Mouse (Mus musculus): ENCODE results near the gene Tnfrsf21.
A peak's percentile ranks its signal among the peaks of the same experiment; 100 is the strongest.

Gene Tnfrsf21

GRCm38 (mm10) chr17:43130115-43130869, 113.9 kb downstream of the Tnfrsf21 start:
- DNase-seq (ENCODE audit: low spot score in 2 of 2), result no peak

DNA sequence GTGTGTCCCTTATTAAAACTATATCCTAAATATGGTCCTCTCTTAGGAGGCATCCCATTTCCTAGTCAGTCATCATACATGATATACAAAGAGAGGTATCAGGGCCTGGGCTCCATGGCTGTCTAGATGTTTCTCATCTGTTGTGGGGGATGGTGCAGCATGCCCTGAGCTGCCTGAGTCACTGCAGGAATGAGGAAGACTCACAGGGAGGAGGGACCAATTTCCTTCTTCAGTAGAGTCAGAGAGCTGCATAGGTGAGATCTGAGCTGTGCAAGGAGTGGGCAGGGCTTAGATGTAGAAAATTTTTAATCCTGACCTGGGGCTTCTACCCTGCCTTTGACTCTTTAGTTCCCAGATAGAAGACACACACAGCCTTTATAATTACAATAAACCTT, 114.5 kb downstream of the Tnfrsf21 start:
- no peak for DNase-seq (ENCODE audit: low spot score in 2 of 2)

GRCm38 (mm10) chr17:43132477-43132876, 116.1 kb downstream of the Tnfrsf21 start:
- no peak for DNase-seq (ENCODE audit: low spot score in 2 of 2)

DNA sequence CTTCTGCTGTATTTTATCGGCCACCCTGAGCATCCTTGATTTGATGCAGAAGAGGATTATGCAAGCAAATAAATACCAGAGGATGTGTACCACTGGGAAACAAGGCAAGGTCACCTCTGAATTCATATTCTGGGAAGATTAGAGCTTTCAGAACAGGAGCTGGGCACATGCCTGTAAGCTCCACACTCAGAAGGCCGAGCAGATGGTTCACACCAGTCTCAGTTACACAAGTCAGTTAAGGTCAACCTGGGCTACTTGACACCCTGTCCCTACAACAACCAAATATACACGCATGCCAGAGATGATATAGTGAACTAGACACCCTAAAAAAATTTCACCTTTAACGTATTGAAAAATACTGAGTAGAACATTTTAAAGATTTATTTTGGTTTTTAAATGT, 116.8 kb downstream of the Tnfrsf21 start:
- DNase-seq (ENCODE audit: low spot score in 2 of 2), result no peak

DNA sequence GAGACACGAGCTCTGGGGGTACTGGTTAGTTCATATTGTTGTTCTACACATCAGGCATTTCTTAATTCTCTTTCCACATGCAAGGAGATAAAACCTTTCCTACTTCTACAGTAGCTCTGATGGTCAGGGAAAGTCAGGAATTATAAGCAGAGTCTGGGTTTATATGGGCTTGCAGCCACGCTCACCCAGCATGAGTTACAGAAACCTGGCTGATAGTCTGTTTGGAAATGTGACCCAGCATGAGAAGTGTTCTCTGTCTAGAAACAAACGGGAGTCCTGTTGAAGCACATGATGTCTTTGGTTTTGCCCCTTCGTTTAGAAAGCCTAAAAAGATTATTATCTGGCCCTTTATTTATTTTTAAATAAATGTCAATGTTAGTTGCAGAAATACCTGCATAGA, 118.6 kb downstream of the Tnfrsf21 start:
- no peak for DNase-seq (ENCODE audit: low spot score in 2 of 2)

DNA sequence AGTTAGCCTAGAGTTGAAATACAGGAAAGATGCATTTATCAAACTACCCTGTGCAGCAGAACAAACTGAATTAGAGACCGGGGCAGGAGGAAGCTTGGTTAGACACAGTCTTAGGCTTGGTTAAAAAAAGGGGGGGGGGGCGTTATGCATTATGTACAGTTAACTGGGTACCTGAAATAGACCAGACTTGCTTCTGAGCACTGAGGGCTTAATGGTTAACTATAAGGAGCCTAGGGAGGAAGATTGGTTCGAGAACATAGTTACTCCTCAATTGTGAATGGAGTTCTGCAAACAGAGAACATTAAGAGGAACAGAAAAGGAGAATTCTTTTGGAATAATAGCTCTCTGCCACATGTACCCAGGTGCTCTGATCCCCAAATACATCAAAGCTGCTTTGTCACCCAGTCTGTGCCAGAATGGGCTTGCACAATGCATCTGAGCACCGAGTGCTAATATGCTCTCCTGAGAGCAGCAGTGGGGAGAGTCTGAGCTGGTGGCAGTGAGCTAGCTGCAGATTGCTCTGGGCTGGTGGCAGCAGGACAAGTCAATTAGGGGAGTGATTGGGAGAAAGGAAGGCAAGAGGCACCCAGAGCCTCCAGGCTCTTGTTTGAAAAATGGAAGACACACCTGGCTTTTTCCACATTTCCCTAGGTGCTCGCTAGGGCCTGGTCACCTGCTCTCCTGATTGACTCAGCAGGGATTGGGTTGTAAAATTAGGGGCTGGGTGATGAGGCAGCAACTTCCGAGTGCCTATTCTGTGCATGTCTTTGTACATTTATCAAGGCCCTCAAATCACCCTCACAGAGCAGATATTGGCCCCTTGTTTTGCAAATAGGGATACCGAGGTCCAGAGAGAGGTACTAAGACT, 119.3 kb downstream of the Tnfrsf21 start:
- no peak for DNase-seq (ENCODE audit: low spot score in 2 of 2)

DNA sequence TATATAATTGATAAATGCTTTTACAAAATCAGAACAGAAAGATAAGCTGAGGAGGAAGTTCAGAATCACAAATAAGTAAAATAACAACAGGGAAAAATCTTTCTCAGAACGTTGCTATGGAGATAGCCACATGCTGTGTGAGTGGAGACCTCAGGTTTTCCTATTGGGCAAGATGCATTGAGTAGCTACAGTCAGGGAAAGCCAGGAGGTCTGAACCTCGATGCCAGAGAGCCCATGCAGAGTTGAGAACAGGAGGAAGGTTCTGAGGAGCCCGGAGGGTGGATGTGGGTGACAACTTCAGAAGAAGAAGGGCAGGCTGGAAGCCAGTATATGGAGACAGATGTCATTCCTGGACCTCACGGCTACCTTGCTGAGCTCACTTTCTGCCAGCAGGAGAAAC, 120.4 kb downstream of the Tnfrsf21 start:
- DNase-seq (ENCODE audit: low spot score in 2 of 2), result no peak

DNA sequence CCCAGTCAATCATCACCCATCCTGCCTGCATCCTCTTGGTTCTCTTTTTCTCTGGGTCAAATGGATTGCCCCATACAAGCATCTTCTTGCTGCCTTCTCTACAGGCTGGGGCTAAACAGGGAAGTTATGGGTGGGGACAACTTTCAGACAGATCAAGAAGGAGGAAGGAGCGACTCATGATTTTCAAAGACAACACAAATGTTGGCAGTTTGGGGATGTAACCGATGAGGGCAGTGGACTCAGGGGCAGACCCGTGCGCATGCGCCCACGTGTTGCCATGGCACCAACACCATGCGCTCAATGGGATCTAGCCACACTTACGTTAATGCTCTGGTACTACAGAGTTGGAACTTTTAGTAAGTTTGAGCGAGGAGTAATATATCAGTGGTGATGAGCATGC, 121.5 kb downstream of the Tnfrsf21 start:
- peak; percentile 30 to 73 for DNase-seq (ENCODE audit: low spot score in 2 of 2)

GRCm38 (mm10) chr17:43138356-43138755, 122.0 kb downstream of the Tnfrsf21 start:
- DNase-seq (ENCODE audit: low spot score in 2 of 2), result no peak

Data from heart, adult 9 months (tissue).